Mouse (Mus musculus) forebrain, embryonic 10.5 days (tissue): ENCODE measurements at regions not wholly inside any gene's neighbourhood (a gene's known extent, or its start where the extent isn't known, plus 50 kb on each side); places are given as distances from the start of the nearest gene placed in this dataset.

Experiments used
- DNase-seq: peaks from one replicate; pipeline ENCODE4 v3.0.0-alpha.2; 2017; ENCODE audit warnings: low spot score; ENCODE audit errors: extremely low spot score
- H3K27ac ChIP-seq: fragments of 300-500 bp; sonication (generic); 2 replicates; pipeline ENCODE4 v1.5.1; 2016; ENCODE audit warnings: mild to moderate bottlenecking
- H3K27me3 ChIP-seq: fragments of 300-500 bp; sonication (generic); 2 replicates; pipeline ENCODE4 v1.6.1; 2016; ENCODE audit warnings: mild to moderate bottlenecking; ENCODE audit not compliant: poor library complexity, severe bottlenecking
- H3K36me3 ChIP-seq: fragments of 300-500 bp; sonication (generic); replicated peaks from 2 replicates; pipeline ENCODE4 v1.6.1; 2016; ENCODE audit warnings: mild to moderate bottlenecking, moderate library complexity
- H3K4me1 ChIP-seq: fragments of 300-500 bp; sonication (generic); 2 replicates; pipeline ENCODE4 v1.6.1; 2016
- H3K4me3 ChIP-seq: fragments of 300-500 bp; sonication (generic); 2 replicates; pipeline ENCODE4 v1.5.1; 2016; ENCODE audit warnings: mild to moderate bottlenecking, moderate library complexity
- H3K9me3 ChIP-seq: fragments of 300-500 bp; sonication (generic); 2 replicates; pipeline ENCODE4 v1.6.1; 2016; ENCODE audit warnings: mild to moderate bottlenecking, moderate library complexity
- WGBS: fragments of 180-500 bp; shearing (Covaris S2); methylation state at CpG from one replicate; pipeline ENCODE4 v1.1.7; 2016; 5-methylcytosine and 5-hydroxymethylcytosine counted together

GRCm38 (mm10) chr9:95282502-95282901 is 124.0 kb downstream of the Chst2 start:
- no peaks in the 10 kb centered on the region for H3K9me3 ChIP-seq
- H3K36me3 ChIP-seq = no peaks in the 10 kb centered on the region
- H3K27me3 ChIP-seq = no peaks in the 10 kb centered on the region
- no peaks in the 10 kb centered on the region for H3K4me1 ChIP-seq
- H3K27ac ChIP-seq = no peak overlapping the region
- 89% methylated on average over 2 of the region's 2 CpGs for WGBS
- DNase-seq = no peak
- no peak overlapping the region for H3K4me3 ChIP-seq
